Mouse (Mus musculus): ENCODE measurements around the gene Wdr49.
"Not testable (repeated sequence)": the region's sequence is repeated elsewhere in the genome, so short reads cannot be mapped to it uniquely, and the experiment has no call there.

Wdr49 gene

DNA sequence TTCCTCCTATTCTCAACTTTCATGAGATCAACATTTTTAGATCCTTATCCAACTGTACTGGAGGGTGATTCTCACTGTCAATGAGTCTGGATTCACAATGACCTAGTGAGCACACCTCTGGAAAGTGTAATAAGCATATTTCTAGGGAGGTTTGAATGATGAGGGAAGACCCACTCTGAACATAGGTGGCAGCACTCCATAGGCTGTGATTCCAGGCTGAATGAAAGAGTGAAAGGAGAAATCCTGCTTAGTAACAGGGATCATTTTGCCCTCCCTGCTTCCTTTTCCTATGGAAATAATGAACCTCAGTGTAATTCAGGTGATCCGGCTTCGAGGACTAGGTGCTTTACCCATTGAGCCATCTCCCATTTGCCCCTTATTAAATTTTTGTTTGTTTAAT is 180.9 kb downstream of the Wdr49 start:
- DNase-seq (ENCODE audit: low spot score): no peak

DNA sequence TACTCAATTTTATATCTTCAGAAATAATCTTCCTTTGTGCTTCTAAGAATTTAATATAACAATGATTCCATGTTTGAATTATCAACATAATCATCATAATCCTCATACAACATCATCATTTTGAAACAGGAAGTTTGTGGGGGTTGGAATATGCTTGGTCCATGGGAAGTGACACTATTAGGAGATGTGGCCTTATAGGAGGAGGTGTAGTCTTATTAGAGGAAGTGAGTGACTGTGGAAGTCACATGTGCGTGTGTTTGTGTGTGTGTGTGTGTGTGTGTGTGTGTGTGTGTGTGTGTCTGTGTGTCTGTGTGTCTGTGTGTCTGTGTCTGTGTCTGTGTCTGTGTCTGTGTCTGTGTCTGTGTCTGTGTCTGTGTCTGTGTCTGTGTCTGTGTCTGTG is 182.5 kb downstream of the Wdr49 start:
- DNase-seq (ENCODE audit: low spot score): not testable (repeated sequence)

GRCm38 (mm10) chr3:75297758-75298111 is 184.2 kb downstream of the Wdr49 start:
- DNase-seq (ENCODE audit: low spot score): no peak

DNA sequence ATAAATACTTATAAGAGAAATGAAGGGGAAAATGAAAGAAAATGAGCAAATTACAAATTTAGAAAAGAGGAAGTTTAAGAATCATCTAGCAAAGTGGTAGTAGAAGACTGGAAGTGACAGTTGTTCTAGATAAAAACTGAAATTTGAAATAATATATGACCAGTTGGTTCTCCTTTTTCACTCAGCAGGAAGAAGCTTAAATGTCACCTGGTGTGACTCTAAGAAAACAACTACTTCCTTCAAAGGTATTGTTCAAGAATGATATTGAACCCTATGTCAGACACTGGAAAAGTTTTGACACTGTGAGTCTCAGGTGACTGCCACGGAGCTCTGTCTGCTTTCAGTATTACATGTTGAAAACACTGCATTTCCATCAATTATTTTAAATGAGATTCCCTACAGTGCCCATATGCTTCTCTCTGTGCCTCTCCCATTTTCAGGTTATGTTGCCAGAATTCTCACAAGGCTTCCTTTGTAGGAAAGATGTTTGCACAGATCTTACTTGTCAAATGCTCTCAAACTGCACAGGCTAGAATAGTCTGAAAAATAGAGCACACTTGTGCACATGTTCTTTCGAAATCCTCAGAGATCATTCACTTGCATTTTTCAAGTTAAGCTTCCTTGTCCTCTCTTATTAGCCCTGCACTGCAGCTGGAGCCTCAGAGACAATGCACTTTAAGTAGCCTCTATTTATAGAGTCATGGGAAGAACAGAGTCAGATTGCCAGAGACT is 184.8 kb downstream of the Wdr49 start:
- DNase-seq (ENCODE audit: low spot score): no peak

DNA sequence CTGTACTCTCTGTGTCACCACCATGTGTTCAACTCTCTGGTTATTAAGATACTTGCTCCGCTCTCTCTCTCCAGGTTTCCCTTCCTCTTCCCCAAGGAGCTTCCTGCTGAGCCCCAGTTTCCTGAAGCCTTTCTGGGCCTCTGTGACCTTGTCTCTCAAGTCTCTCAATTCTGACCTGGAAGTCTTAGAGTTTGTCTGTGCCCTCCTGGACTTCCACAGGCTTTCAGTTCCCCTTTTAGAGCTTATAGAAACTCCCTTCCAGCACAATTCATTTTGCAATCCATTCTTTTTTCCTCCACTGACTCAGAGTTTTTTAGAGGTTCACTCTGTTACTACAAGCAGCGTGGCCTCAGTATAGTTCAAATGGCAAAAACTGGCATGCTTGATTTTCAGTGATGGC is 188.7 kb downstream of the Wdr49 start:
- DNase-seq (ENCODE audit: low spot score): no peak

GRCm38 (mm10) chr3:75277455-75277854 is 204.5 kb downstream of the Wdr49 start:
- DNase-seq (ENCODE audit: low spot score): no peak

- no peak for DNase-seq (ENCODE audit: low spot score)
Observed at GRCm38 (mm10) chr3:75276522-75276921, 205.4 kb downstream of the Wdr49 start.

GRCm38 (mm10) chr3:75275127-75275526 is 206.8 kb downstream of the Wdr49 start:
- no peak for DNase-seq (ENCODE audit: low spot score)

DNA sequence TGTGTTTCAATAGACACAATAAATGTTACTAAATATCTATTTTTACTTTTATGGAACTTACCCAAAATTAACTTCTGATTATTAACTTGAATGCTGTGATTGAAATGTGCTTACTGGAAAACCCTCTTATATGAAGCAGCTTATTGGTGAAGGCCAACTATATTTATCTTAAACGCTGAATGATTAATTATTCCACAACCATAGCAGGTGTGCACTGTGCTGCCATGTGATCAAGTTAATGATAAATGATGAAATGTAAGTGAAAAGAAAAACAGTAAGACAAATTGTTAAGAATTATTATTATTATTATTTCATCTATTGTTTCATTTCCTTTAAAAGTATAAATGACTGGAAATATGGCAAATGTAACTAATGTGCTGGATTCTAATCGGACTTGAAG is 212.0 kb downstream of the Wdr49 start, which contains the start of gene Serpini2:
Serpini2 (minus strand) TSS at position 101 of the 400 bp plus-strand sequence.
- DNase-seq (ENCODE audit: low spot score): no peak

GRCm38 (mm10) chr3:75259356-75259755 is 222.6 kb downstream of the Wdr49 start:
- DNase-seq (ENCODE audit: low spot score): no peak
